Mouse (Mus musculus): ENCODE results near the gene Fars2. TPM values are rescaled to one million over a fixed set of nuclear protein-coding genes. Genes with fewer than 3 reads are reported as not detected.

Fars2 gene
- total RNA-seq, 4 experiments from 2014 or later = 31.9 to 45.2 (median 36.4) TPM

DNA sequence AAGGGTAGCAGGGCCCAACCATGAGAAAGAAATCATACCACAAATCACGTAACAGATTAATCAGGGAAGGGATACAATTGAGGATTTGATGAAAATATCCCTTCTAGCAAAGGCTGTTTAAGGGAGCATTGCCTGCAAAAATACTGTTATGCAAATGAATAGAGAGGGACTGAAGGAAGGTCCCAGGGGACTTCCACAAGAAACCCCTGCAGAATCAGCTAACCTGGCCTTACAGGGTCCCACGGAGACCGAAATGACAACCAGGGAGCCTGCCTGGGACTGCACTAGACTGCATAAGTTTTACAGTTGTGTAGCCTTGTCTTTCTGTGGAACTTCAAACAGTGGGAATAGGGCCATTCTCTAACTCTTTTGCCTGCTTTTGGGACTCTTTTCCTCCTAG lies 98.8 kb downstream of the Fars2 start:
- DNase-seq (ENCODE audit: low spot score in 2 of 2) = no peak

DNA sequence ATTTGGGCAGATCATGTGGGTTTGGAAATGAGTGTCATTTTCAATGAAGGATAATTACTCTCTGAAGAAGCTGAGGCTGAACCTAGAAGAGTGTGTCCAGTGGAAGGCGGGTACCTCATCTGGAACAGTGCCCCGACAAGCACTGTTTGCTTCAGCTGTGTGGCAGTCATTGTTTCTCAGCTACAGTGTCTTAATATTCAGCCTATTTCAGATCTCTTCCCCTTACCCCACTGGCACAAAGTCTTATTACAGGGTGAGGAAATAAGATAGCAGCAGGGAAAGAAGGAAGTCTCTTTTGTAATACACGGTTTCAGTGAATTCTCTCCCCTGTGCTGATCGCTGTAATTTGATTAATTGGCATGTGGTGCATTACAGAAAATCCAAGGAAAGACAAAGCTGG lies 101.1 kb downstream of the Fars2 start:
- no peak for DNase-seq (ENCODE audit: low spot score in 2 of 2)

DNA sequence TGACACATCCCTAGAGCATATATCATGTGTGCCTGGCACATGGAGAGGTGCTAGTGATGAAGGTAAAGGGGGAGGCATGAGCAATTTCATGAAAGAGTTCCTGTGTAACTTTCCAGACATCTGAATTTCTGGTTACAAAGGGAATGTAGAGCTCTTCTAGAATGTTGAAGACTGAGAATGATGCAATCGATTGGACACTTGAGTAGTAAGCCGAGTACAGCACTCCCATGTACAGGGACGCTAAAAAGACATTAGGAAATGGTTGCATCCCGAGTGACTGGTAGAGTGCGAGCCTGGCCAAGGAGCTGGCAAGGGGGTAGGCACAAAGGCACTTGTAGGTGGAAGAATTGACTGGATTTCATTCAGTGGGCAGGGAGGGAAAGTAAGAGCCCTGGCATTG lies 102.3 kb downstream of the Fars2 start:
- no peak for DNase-seq (ENCODE audit: low spot score in 2 of 2)

DNA sequence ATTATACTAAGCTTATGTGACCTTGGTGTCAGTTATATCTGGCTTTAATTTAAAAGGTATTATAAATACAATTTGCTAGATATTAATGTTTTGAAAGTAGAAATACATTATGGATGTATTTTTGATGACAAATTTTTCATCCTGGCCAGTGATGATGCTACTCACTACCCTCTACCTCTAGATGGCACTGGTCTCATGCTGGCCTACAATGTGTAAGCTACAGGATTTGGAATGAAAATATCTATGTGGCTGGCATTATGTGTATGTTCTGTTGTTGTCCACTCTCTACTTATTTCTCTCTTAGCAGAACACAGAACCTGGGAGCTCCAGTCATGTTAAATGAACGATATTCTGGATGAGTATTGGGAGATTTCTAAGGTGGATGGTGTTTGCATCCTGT lies 104.7 kb downstream of the Fars2 start:
- DNase-seq (ENCODE audit: low spot score in 2 of 2) = no peak

DNA sequence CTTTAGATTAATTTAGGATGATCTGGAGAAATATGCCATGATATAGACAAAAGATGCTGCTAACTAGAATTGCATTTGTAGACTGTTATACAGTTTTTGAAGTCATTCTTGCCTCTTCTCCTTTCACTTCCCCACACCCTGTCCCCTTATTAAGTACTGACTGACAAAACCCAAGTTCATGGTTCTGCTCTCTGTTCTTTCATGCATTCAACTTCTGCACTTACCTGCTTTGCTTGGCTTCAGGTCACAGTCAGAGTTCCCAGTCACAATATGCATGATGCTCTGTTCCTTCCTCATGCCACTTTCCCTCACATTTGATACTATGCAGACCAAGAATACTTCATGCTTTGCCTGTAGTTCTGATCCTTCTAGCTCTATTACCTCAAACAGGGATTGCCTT lies 105.5 kb downstream of the Fars2 start:
- DNase-seq (ENCODE audit: low spot score in 2 of 2) = no peak

DNA sequence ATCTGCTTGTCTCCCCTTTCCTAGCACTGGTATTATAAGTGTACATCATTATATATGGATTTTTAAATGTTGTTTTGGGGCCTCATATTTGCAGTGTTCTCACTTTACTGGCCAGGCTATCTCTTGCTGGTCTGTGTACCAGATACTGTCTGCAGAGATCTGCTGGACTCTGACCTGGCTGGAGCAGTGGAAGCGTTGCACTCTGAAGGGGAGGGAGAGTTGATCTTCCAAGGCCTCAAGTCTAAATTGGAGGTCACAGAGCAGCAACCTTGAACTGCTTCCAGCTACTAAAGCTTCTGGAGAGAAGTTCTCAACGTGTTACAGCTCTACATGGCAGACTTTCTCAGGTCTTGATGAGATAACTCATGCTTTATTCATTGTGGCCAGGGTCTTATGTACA lies 107.2 kb downstream of the Fars2 start:
- DNase-seq (ENCODE audit: low spot score in 2 of 2) = no peak

DNA sequence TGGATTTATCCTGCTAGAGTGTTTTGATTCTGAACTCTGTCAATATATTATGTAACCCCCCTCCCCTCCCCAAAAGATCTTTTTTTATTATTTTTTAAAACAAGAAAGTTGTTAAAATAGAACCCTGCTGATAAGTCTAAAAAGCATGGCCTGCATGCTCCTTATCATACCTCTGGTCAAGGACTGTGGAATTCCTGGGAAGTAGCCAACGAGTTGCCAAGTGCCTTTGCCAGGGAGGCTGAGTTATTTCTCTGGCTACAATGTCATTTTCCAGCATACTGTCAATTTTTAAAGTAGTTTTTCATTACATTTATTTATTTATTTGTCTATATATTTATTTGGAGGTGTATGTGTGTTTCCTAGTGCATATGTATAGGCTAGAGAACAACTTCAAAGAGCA lies 125.0 kb downstream of the Fars2 start:
- no peak for DNase-seq (ENCODE audit: low spot score in 2 of 2)

DNA sequence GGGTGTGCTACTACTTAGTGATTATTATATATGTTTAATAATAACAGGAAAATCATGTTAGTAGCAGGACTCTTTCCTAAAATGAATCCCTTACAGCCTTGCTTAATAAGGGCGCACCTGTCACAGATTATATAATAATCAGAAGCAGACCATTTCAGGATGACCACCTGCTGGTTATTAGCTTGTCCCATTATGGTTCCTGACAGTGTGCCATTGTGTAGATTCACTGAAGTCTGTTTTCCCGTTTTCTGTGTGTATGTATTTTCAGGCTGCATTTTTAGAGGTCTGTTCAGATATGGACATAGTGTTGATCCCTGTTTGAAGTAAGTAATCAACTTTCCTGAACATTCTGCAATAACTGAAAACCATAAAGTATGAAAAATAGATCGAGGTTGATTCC lies 136.7 kb downstream of the Fars2 start:
- no peak for DNase-seq (ENCODE audit: low spot score in 2 of 2)

DNA sequence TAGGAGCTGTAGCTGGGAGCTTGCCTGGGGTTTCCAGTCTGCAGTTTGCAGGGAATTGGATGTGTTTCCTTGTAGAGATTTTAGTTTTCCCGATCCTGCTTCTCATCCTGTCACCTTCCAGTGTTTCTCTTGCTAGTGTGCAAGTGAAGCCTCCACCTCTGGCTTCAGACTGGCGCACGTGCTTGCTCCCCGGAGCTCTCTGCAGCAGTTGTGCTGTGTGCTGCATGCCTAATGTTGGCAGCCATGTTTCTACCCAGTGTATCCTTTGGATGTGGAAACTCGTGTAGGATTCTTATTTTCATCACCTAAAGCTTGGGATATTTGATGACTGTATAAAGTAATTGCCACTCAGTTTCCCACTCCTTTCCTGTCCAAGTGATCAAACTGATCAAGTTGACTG lies 140.0 kb downstream of the Fars2 start:
- no peak for DNase-seq (ENCODE audit: low spot score in 2 of 2)

DNA sequence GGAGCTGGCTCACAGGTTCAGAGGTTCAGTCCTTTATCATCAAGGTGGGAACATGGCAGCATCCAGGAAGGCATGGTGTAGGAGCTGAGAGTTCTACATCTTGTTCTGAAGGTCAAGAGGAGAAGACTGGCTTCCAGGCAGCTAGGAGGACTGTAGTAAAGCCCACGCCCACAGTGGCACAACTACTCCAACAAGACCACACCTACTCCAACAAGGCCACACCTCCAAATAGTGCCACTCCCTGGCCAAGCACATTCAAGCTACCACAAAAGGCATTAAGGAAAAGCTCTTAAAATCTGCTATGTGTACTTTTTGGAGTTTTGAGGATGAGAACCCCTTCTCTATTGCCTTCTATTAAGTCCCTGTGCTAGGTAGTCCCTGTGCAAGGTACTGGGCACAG lies 142.5 kb downstream of the Fars2 start:
- DNase-seq (ENCODE audit: low spot score in 2 of 2) = no peak

DNA sequence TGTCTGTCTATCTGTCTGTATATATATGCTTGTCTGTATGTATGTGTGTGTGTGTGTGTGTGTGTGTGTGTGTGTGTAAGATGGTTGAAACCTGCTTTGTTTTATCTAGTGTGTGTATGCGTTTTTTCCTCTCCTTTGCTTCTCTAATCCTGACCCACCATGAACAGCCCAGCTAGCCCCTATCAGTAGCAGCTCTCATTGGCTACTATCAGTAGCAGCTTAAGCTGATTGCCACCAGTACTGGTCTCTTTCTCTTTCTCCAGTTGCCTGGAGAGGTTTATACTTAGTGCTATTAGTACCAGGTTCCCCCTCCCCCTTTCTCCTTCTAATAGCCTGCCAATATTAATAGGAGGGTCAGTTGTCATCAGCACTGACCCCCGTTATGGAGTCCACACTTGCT lies 144.1 kb downstream of the Fars2 start:
- no peak for DNase-seq (ENCODE audit: low spot score in 2 of 2)

DNA sequence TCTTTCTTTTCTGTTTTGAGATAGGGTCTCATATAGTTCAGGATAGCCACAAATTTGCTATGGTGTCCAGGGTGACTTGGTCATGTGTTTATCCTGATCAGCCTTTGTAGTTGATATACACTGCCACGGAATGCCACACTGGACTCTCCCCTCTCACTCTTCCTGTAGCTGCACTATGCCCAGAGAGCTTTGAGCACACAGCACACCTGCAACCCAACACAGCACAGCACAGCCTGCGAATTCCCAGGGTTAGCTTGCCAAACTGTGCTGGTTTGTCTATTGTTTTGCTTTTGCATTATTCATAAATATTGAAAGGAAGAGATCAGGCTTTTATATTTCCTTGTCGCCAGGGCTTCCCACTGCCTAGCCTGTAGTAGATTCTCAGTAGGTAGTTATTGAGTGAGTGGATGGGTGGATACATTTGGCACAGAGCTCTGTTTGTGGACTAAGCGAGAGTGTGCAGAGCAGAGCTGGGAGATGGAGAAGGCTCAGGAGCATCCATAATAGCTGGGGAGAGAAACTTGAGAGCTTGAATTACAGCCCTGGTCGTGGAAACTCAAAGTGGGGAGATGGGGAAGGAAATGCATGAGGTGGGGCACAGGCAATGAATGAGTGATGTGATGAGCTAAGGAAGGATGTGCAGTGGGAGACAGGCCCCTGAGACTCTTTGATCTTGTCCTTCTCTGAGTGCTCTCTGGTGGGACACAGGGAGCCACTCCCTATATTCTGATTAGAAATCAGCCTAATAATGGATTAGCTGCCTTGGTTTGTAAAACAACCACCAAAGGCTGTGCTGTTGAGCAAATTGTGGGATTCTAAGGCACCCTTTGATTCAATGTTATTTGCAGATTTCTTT lies 146.3 kb downstream of the Fars2 start:
- no peak for DNase-seq (ENCODE audit: low spot score in 2 of 2)

DNA sequence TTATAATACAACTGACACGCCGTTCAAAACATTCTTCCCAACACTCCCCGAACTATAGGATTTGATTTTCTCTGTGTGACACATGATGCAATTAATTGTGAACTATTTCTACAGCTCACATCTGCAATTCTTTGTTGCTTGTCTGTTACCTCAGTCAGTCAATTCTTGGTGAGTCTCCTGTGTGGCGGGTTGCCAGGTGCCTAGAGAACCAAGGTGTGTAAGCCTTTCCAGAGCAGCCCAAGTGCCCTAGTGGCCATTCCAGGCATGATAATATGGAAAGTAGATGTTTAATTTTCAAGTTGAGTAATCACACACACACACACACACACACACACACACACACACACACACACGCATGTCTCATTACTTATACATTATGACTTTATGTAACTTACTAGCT lies 147.2 kb downstream of the Fars2 start:
- no peak for DNase-seq (ENCODE audit: low spot score in 2 of 2)

DNA sequence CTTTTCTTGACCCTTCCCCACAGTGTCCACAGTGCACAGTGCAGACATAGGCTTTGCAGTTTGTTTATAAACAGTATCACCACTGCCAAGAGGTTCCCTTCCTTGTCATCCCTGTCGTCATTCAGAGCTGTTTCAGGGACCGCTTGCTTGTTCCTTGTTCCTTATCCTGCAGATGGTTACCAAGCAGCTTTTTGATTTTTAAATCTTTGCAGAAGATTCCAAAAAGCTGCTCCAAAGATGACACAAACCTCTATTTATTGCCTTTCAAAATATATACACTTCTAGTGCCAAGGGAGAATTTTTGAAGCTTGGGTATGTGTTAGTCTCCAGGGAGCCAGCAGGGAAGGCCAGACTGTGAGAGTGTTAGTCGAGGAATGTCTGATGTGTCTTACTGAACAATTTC lies 148.1 kb downstream of the Fars2 start:
- DNase-seq (ENCODE audit: low spot score in 2 of 2) = no peak

DNA sequence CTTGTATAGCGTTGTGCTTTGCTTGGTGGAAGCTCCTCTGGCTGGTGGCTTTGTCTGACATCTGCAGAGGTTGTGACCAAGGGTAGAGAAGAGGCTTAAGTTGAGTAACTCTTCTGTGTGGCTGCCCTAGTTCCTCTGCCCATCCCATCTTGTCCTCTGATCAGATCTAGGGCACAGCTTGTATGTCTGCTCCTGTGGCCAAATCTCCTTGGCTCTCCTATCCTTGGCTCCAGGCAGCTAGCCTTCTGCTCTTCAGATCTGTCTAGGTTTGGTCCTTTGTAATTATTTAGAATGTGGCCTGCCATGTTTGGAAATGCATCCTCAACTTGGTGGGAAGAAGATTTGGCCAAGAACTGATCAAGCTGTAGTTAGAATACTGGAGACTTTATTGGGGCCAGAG lies 150.2 kb downstream of the Fars2 start:
- no peak for DNase-seq (ENCODE audit: low spot score in 2 of 2)

DNA sequence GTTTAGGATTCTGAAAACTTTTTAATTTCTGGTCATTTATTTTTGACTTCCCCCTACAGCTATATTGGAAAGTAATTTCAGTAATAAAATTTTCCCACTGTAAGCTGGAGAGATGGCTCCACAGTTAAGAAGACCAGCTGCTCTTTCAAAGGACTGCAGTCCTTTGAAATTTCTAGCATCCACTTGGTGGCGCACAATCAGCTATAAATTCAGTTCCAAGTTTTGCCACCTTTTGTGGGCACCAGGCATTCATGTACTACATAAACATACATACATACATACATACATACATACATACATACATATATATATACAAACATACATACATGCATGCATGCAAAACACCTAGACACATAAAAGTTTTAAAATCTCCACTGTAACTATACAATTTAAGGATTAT lies 153.7 kb downstream of the Fars2 start:
- DNase-seq (ENCODE audit: low spot score in 2 of 2) = no peak

DNA sequence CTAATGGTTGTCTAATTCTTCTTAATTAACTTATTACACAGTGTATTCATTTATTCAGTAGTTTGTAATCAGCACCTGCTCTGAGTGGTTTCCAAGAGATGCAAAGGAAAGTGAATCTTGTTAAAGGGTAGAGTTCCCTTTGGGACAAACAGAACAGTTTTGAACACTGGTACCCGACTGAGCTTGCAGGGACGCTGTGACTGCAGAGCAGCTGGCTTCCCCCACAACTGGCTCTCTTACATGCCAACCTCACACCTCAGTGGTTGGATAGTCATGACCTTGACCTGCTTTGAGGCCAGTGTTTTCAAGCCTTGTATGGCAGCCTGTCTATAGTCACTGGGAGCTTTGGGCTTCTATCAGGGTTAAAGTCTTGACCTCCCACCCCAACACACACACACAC lies 156.3 kb downstream of the Fars2 start:
- no peak for DNase-seq (ENCODE audit: low spot score in 2 of 2)

DNA sequence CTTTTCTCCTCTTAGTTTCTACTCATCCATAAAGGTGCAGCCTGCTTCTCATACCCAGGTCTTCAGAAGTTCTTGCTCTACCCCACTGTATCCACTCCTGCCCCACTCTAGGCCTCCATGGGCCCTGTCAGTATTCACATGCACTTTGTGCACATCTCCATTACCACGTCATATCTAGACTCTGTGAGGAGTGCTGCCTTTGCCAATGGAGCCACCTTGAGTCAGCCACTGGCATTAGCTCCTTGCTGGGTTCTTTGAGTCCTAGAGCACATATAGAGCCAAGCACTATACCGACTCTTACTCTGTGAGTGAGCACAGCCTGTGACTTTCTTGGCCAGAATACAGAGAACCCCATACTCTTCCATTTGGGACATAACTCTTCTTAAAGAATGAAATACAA lies 159.0 kb downstream of the Fars2 start:
- DNase-seq (ENCODE audit: low spot score in 2 of 2) = no peak

DNA sequence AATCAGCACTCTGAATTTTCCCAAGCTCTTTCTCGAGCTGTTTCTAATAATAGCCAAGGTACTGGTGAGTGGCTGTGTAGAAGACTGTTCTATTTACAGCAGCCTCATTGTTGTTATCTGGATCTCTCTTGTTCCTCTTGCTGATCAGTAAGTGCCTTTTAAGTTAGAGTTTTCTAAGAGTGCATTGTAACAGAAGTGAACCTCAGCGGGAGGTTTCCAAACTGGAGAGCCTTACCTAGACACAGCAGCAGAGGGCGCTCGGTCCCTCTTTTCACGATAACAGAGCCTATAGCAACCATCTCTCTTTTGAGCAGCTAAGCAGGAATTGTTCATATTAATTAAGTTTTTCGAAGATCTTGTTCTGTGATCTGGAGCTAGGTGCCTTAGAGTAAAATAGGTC lies 164.8 kb downstream of the Fars2 start:
- DNase-seq (ENCODE audit: low spot score in 2 of 2) = peak; percentile 49 to 85

DNA sequence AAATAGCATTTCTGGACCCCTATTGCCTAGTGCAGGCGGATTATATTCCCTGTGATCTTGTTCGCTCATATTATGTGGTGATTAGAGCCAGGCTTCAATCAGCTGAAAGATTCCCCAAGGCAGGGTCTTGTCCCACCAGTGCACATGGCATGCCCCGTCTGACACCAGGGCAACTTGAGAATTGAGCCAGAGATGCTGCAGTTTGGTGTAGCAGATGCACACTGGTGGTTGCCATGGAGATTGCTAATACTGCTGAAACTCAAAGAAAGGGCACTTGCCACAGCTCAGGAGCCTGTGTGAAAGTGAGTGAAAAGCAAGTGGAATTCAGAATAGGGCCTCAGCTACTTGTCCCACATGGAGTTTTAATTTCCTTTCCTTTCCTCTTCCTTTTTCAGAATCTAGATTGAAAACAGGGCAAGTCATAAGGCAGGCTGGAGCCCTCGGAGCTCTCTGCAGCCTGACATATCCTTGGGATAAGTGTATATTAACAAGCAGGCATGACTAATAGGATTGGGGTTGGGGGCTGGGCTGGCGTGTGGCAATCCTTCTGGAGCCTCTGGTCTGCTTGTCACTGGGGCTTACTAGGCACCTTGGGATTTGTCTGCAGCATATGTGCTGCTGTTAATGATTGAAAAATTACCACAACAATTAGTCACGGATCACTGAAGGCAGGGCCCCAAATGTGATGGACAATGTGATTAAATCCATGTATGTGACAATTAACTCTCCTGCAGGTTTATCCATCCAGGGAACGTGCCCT lies 165.8 kb downstream of the Fars2 start:
- DNase-seq (ENCODE audit: low spot score in 2 of 2) = peak; percentile 45 to 50

DNA sequence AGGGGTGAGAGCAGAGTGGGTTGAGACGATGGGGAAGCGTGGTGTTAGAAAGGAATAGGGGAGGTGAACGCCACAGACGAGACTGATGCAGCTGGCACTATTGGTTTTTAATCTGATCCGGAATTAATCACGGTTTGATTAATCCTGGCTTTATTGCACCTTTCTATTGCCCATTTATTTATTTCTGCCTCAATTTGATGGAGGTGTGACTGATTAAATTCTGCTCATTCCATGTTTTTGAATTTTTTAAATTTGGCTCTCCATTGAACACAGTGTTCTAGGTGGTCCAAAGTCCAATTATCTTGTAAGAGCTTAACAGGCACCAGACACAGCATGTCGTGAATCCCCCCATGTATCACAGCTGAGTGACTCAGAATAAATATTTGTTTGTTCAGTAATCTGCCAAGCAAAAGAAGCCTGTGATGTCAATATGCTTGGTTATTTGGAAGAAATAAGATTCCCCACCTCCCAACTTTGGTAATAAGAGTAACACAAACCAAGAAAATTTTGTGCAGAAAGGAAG lies 166.4 kb downstream of the Fars2 start:
- DNase-seq (ENCODE audit: low spot score in 2 of 2) = no peak

DNA sequence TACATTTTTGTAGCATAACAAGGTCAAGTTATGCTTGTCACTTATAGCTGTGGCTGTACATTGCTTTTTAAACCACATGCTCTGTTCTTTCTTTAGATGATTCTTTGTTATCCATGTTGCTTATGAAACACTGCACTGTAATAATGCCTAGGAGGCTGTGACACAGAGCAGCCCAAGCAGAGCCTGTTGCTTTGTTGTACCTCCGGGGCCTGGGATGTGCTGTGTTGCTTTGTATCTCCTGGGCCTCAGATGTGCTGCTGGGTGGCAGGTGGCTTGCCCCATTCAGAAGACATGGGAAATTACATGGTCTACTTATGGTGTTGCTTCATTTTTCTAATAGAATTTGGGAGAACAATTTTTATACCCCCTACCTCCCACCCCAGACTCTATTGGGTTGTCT lies 166.9 kb downstream of the Fars2 start:
- DNase-seq (ENCODE audit: low spot score in 2 of 2) = no peak

DNA sequence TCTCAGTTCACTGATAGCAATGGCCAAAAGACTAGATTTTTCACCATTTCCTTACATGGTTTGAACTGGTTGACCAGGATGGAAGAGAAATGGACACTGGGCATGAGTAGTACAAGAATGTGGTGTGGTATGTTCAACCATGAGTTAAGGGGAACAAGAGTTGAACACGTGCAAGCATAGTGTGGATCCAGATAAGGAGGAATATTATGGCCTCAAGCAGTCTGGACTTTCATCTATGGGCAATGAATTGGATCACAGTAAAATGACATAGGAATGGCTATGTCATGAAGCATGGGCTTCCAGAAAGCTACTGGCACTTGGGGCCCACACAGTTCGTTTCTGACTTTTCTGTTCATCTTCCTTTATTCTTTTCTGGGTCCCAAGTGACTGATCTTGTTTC lies 168.0 kb downstream of the Fars2 start:
- no peak for DNase-seq (ENCODE audit: low spot score in 2 of 2)
